Mouse (Mus musculus) lung, postnatal 14 days (tissue): ENCODE results near the gene Samhd1.

ENCODE experiments used
- DNase-seq: peaks from one replicate; pipeline ENCODE4 v3.0.0; 2021

Gene Samhd1

GRCm38 (mm10) chr2:157095005-157095755, 39.9 kb downstream of the Samhd1 start:
- peak; percentile 85 for DNase-seq

GRCm38 (mm10) chr2:157092024-157092423, 43.0 kb downstream of the Samhd1 start:
- DNase-seq: peak; percentile 37

- no peak for DNase-seq
Measured at GRCm38 (mm10) chr2:157087536-157088317, 47.3 kb downstream of the Samhd1 start.

GRCm38 (mm10) chr2:157086796-157087195, 48.3 kb downstream of the Samhd1 start, which contains the start of gene Tldc2:
Tldc2 (plus strand) TSS chr2:157087055.
- DNase-seq: no peak

GRCm38 (mm10) chr2:157084831-157085585, 50.1 kb downstream of the Samhd1 start:
- DNase-seq: peak; percentile 44

- DNase-seq: no peak
Measured at GRCm38 (mm10) chr2:157081960-157082359, 53.1 kb downstream of the Samhd1 start.

GRCm38 (mm10) chr2:157081331-157081730, 53.7 kb downstream of the Samhd1 start:
- no peak for DNase-seq

- no peak for DNase-seq
Measured at GRCm38 (mm10) chr2:157079701-157080180, 55.3 kb downstream of the Samhd1 start.

- DNase-seq: peak; percentile 90
Measured at GRCm38 (mm10) chr2:157078793-157079700, 56.0 kb downstream of the Samhd1 start, which contains the start of gene Soga1. Soga1 (minus strand) TSS chr2:157079254.

- no peak for DNase-seq
Measured at GRCm38 (mm10) chr2:157078059-157078792, 56.8 kb downstream of the Samhd1 start.

- peak; percentile 91 for DNase-seq
Measured at GRCm38 (mm10) chr2:157077641-157078058, 57.4 kb downstream of the Samhd1 start.

- peak; percentile 70 for DNase-seq
Measured at GRCm38 (mm10) chr2:157077160-157077559, 57.9 kb downstream of the Samhd1 start.

GRCm38 (mm10) chr2:157076585-157076984, 58.5 kb downstream of the Samhd1 start:
- DNase-seq: no peak

GRCm38 (mm10) chr2:157075685-157076084, 59.4 kb downstream of the Samhd1 start:
- peak; percentile 42 for DNase-seq

GRCm38 (mm10) chr2:157075226-157075625, 59.8 kb downstream of the Samhd1 start:
- DNase-seq: no peak

GRCm38 (mm10) chr2:157074772-157075171, 60.3 kb downstream of the Samhd1 start:
- peak; percentile 61 for DNase-seq

- no peak for DNase-seq
Measured at GRCm38 (mm10) chr2:157074186-157074724, 60.8 kb downstream of the Samhd1 start.

GRCm38 (mm10) chr2:157073378-157074052, 61.5 kb downstream of the Samhd1 start:
- no peak for DNase-seq

- DNase-seq: no peak
Measured at GRCm38 (mm10) chr2:157072316-157072990, 62.6 kb downstream of the Samhd1 start.

GRCm38 (mm10) chr2:157071556-157071955, 63.5 kb downstream of the Samhd1 start:
- peak; percentile 87 for DNase-seq
